Mouse (Mus musculus) lung, postnatal 14 days (tissue): ENCODE measurements around the gene Dpep2nb.
A peak's percentile ranks its signal among the peaks of the same experiment; 100 is the strongest.
"Not testable (repeated sequence)": the region's sequence is repeated elsewhere in the genome, so short reads cannot be mapped to it uniquely, and the experiment has no call there.

ENCODE experiments used
- DNase-seq: peaks from one replicate; pipeline ENCODE4 v3.0.0; 2021

Dpep2nb gene

GRCm38 (mm10) chr8:106006413-106006812, 638 bp upstream of the Dpep2nb start:
- no peak for DNase-seq

- no peak for DNase-seq
These were observed 1.1 kb downstream of the Dpep2nb start for GRCm38 (mm10) chr8:106004538-106005207.

GRCm38 (mm10) chr8:106001908-106002307, 3.9 kb downstream of the Dpep2nb start:
- no peak for DNase-seq

- no peak for DNase-seq
These were observed 6.8 kb downstream of the Dpep2nb start for GRCm38 (mm10) chr8:105998971-105999370.

- no peak for DNase-seq
These were observed 9.4 kb downstream of the Dpep2nb start for GRCm38 (mm10) chr8:105996359-105996758.

GRCm38 (mm10) chr8:105993226-105993625, 12.5 kb downstream of the Dpep2nb start:
- no peak for DNase-seq

- DNase-seq: peak; percentile 47
These were observed 13.3 kb downstream of the Dpep2nb start for GRCm38 (mm10) chr8:105992499-105992898.

- peak; percentile 26 for DNase-seq
These were observed 14.2 kb downstream of the Dpep2nb start for GRCm38 (mm10) chr8:105991546-105991945.

GRCm38 (mm10) chr8:105990856-105991387, 14.9 kb downstream of the Dpep2nb start, which contains the start of gene Dus2:
Gene Dus2, plus strand, starts transcription at chr8:105991337.
- DNase-seq: peak; percentile 93

GRCm38 (mm10) chr8:105988546-105988945, 17.2 kb downstream of the Dpep2nb start:
- no peak for DNase-seq

- not testable (repeated sequence) for DNase-seq
These were observed 22.4 kb downstream of the Dpep2nb start for GRCm38 (mm10) chr8:105983406-105983805.

GRCm38 (mm10) chr8:105981146-105981545, 24.6 kb downstream of the Dpep2nb start:
- no peak for DNase-seq

GRCm38 (mm10) chr8:105979325-105979724, 26.4 kb downstream of the Dpep2nb start, which contains the start of gene Dpep3:
Gene Dpep3, minus strand, starts transcription at chr8:105979429.
- DNase-seq: no peak

- DNase-seq: no peak
These were observed 30.4 kb downstream of the Dpep2nb start for GRCm38 (mm10) chr8:105975363-105975762.

GRCm38 (mm10) chr8:105971019-105971720, 34.6 kb downstream of the Dpep2nb start:
- DNase-seq: no peak

- DNase-seq: no peak
These were observed 36.4 kb downstream of the Dpep2nb start for GRCm38 (mm10) chr8:105969367-105969766.

- peak; percentile 41 for DNase-seq
These were observed 39.0 kb downstream of the Dpep2nb start for GRCm38 (mm10) chr8:105966692-105967311.

GRCm38 (mm10) chr8:105965905-105966341, 39.9 kb downstream of the Dpep2nb start, which contains the start of gene Slc12a4:
Gene Slc12a4, minus strand, starts transcription at chr8:105966097.
- peak; percentile 85 for DNase-seq

GRCm38 (mm10) chr8:105965266-105965904, 40.4 kb downstream of the Dpep2nb start:
- DNase-seq: peak; percentile 65

- no peak for DNase-seq
These were observed 41.1 kb downstream of the Dpep2nb start for GRCm38 (mm10) chr8:105964506-105965265.

GRCm38 (mm10) chr8:105961536-105961935, 44.2 kb downstream of the Dpep2nb start:
- DNase-seq: no peak

GRCm38 (mm10) chr8:105961101-105961500, 44.7 kb downstream of the Dpep2nb start:
- DNase-seq: no peak
